Mouse (Mus musculus) ovary, adult 18-20 months (tissue): ENCODE data around the gene Abl1.
A peak's percentile ranks its signal among the peaks of the same experiment; 100 is the strongest.

Experiments used
- DNase-seq: peaks from one replicate; pipeline ENCODE4 v3.0.0; 2022; ENCODE audit warnings: low spot score, mixed read lengths

Gene Abl1

DNA sequence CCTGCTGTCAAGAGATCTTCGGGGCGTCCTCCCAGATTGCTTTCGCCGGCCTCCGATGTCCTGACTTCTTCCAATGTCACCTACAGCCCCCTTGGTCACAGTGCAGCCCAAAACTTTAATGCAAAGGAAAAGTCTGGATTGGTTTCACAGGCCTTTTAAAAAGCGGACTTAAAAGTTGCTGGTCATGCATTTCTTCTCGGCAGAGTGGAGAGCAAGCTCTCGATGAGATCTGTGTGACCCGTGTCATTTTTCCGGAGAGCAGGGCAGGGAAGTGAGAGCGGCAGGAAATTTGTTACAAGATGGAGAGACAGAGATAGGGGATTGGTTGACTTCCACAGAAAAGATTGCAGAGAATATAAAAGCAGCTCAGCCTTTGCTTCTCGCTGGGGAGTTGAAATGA lies 869 bp downstream of the Abl1 start:
- DNase-seq, result no peak

DNA sequence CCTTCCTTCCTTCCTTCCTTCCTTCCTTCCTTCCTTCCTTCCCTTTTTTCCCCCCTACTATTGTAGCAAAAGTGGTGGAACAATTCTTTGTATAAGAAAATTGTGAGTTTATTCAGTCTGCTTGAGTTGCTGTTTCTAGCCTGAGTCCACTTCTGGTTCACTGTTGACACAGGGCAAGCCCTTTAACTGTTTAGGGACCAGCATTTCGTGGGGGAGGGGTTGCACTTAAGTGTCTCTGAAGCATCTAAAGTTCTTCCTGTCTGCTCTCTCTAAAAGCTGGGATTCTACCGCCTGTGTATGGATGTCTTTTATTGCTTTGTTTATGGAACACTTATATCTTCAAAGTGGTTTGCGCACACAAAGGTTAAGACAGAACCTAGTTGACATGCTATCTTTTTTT lies 1.9 kb downstream of the Abl1 start:
- no peak for DNase-seq

DNA sequence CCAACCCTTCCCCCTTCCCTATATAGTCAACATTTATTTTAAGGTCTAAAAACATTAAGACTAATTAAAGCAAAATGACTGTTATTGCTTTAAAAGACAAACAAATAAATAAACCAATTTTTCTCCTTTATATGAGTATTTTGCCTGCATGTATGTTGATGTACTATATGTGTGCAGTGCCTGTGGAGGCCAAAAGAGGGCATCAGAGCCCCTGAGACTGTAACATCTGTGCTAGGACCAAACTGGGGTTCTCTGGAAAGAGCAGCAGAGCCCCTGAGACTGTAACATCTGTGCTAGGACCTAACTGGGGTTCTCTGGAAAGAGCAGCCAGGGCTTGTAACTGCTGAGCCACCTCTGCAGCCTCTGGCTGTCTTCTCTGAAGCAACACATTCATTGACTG lies 10.0 kb downstream of the Abl1 start:
- no peak for DNase-seq

DNA sequence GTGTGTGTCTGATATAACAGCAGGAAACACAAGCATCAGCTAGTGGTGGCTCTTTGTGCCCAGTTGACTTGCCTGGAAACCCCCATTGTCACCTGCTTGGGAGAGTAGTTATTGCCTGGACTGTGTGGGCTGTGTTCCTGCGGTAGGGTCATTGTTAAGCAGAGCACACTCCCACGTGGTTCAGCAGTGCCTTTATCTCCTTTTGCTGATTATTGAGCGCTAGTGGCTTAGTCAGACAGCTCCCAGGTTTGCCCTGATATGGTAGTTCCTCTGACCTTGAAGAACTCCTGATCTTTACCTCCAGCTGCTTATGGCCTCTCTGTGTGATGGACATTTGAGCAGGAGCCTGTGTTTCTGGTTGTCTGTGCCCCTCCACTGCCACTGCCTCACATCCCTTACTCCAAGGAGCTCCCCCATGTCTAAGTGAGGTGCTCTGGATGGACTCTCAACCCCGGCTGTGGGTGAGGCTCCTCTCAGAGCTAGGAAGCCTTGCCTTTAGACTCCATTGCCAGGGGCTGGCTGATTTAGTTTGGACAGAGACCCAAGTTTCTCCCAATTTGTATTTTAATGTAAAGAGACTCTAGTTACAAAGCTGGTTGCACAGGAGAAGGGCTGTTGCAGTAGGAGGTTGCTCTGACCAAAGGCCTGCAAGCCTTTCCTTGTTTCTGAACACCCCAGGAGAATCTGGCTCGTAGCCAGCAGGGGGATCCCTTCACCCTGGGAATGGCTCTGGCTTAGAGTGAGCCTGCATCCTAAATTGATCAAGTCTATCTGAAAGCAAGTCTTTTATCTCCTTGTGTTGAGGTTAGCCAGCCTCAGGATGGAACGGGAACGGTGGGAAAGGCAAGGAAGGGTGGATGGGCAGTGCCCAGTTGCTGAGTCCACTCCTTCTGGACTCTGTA lies 12.6 kb downstream of the Abl1 start:
- DNase-seq, result peak; percentile 22

DNA sequence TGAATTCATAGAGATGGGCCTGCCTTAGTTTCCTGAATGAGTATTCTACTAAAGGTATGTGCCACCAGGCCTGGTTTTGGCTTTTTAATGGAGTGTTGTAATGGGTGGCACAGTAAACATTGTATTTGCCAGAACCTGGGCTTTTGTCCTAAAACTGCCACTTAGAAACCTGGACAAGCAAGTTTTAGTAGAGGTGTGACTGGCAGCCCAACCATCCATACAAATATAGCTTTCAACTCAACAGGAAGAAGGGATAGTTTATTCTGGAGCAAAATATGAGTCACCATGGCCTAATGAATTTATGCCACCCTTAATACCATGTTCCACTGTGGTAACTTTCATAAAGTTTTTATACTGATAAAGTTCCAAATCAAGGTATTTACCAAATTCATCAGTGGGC lies 15.1 kb downstream of the Abl1 start:
- DNase-seq, result no peak

DNA sequence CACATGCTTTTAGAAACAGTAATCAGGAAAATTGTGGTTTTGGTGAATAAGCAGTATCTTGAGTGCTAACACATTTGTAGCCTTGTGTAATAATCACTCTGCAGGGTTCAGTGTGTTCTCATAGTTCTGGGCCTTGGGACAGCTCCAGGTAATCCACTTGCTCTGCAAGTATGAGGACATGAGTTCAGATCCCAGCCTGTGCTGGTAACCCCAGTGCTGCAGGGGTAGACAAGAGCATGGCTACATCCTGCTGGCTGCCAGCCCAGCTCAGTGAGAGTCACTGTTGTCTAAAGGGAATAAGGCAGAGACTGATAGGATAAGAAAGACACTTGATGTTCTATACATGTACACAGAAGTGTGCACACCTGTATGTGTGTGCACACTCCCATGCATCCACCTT lies 17.7 kb downstream of the Abl1 start:
- no peak for DNase-seq

DNA sequence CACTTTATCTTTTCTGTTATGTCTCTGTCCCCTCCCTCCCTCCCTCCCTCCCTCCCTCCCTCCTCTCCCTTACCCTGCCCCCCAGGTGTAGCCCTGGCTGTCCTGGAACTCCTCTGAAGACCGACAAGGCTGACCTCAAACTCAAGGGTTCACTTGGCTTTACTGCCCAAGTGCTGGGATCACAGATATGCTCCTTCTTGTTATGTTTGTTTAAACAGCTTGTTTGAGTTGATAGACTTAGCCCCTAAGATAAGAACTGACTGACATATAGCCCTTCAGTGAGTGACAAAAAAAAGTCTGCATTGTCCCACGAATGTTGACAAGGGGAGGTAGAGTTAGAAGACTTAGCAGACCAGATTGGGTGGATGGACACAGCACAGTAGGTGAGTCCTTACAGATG lies 18.4 kb downstream of the Abl1 start:
- no peak for DNase-seq

DNA sequence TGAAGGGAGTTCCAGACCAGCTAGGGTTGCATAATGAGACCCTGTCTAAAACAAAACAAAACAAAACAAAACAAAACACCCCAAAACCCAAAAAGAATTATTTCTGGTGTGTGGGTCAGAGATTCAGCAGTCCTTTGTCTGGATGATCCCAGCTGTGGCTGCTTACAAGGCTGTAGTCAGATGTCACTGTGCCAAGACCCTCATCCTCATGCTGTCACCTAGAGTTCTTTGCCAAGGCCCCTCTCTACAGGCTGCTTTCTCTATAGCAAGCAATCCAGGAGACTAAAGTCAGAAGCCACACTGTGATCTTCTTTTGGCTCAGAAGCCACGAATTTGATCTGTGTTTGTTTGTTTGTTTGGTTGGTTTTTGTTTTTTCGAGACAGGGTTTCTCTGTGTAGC lies 24.5 kb downstream of the Abl1 start:
- no peak for DNase-seq

DNA sequence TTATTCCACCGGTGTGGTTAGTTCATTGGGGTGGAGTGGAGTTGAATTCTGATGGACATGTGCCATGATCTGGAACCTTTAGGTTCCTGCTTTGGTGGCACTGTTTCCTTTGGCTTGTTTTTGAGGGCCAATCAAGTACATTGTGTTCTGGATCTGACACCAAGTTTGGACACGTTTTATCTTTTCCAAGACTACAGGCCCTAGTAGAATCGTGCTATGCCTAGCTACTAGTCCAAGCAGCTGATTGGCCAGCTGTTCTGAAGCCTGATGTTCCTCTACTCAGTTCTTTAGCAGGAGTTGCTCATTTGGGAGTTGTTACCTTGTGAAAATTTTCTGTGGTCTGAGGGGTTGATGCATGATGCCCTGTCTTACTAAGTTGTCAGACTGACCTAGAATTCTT lies 25.6 kb downstream of the Abl1 start:
- DNase-seq, result no peak

DNA sequence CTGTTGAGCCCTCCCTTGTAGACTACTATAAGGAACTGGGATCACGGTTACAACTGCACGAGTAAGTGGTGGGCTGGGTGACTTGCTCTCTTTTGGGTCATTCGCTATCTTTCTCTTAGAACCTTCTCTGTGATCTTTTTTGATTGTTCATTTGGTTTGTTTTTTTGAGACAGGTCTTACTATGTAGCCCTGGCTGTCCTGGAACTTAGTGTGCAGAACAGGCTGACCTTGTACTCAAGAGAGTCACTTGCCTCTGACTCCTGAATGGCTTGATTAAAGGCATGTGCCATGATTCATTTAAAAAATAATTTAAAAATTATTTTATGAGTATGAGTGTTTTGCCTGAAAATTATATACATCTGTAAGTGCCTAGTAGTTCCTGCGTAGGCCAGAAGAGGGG lies 26.6 kb downstream of the Abl1 start:
- no peak for DNase-seq

DNA sequence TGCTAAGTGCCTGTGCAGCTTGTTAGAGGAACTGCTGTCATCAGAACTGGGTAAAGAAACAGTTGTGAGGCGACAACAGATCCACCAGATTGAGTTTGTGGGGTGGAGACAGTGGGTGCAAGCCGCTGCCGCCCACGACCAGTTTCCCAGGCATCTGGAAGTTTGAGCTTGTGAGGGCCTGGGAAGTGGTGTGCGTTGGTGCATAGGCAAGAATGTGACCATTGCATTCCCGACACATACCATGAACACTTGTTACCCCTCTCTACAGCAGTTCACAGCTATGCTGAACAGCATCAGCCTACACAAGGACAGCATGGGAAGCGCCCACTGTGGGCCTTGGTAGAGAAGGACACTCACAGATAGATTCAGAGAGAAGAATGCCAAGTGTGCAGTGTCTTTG lies 27.8 kb downstream of the Abl1 start:
- DNase-seq, result no peak

DNA sequence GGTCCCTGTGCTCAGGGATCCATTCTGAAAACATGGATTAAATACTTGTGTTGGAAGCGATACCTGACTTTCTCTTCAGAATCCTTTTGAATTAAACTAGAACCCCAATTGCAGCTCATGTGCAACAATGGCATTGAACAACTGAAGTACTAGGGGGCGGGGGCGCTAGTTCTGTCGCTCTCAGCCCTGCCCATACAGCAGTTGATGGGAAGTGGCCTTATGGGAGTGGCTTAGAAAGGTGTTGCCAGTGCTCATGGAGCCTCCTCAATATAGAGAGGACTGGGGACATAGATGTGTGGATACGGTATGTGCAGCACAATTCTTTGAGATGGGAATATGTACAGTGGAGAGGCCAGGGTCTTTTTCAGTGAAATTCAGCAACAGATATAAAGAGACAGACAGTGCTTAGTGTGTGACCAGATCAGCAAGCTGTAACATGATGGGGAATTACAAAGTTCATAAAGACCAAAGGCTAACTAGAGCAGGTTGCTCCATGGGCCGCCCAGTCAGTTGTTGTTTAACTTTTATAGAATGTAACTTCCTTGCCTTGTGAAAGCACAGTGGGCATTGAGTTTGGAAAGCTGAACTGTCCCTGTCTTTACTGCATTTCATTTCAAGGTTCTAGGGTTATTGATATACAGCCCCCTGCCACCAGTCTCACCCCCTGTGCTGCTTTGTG lies 31.2 kb downstream of the Abl1 start:
- no peak for DNase-seq

DNA sequence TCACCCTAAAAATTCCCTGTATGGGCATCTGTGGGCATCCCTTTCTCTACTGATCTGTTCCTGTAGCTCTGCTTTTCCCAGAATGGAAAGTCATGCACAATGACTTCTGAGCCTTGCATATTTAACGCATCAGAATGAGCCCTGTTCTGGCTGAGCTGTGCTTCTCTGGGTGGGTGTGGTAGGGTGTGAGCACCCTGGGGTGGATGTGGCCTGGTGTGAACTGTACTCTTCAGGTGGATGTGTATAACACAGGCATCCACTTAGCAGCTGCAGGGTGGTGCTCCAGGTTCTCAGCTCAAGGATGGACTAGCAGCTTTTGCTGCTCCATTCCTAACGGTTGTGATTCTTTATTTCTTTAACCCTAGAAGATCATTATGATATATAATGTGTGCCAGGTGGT lies 31.8 kb downstream of the Abl1 start:
- DNase-seq, result no peak

DNA sequence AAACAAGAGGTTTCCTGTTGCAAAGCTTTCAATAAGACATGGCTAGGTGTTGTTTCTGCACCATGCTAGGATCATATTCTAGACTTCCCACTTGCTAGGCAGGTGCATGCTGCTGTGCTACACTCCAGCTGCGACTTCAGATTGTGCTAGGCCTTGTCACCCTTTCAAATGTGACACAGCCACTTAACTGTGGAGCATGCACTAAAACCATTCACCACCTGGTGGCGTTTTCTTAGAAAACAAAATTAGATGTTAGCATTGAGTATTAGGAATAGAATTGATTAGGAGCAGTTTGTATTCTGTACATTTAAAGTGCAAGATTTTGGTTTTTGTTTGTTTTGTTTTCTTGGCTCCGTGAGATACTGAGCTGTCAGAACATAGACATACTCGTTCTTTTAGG lies 32.6 kb downstream of the Abl1 start:
- no peak for DNase-seq

DNA sequence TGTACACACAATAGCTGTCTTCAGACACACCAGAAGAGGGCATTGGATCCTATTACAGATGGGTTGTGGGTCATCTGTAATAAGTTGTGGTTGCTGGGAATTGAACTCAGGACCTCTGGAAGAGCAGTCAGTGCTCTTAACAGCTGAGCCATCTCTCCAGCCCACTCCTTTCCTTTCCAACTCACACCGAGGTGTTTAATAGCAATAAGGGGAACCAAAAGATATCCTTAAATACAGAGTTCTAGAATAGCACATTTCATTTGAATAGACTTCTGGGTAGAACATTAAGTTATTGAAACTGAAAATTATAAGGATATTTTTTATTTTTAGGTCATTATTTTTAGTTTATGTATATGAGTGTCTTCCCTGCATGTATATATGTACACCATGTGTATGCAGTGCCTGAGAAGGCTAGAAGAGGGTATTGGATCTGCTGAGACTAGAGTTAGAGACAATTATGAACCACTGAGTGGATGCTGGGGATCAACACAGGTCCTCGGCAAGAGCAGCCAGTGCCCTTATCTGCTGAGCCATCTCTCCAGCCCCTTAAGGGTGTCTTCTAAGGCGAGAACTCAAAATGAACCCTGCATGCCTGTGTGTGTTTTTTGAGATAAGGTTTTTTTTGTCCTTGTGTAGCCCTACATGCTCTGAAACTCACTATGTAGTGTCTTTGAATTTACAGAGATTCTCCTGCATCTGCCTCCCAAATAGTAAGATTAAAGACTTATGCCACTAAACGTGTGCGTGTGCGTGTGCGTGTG lies 36.7 kb downstream of the Abl1 start:
- DNase-seq, result no peak

DNA sequence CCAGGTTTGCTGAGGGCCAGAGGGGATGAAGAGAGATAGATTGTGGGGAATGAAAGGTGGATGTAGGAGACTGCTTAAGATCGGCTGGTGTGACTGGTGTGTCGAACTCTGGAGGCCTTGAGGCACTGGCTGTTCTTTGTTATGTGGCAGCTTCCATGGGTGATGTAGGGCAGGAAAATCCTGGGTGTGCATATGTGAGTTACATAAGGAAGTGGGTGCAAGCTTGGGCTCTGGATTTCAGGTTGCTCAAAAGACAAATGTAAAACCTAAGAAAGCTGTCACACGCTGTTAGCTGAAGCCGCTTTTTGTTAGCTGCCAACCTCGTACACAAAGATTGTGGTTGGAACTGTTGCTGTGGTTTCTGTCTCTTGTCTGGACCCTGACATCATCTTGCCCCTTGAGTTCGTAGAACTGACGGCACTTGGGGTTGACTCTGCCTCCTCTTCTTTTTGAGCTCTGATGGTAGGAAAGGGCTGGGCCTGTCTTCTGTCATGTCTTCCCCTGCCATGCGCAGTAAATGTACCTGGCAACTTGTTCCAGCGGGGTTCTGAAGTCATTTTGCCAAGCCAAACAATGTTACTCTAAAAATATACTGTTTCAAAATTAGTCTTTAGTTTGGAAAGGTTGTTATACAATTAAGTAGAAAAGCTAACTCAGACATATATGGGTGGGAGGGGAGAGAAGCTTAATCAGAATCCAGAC lies 39.6 kb downstream of the Abl1 start:
- DNase-seq, result no peak

DNA sequence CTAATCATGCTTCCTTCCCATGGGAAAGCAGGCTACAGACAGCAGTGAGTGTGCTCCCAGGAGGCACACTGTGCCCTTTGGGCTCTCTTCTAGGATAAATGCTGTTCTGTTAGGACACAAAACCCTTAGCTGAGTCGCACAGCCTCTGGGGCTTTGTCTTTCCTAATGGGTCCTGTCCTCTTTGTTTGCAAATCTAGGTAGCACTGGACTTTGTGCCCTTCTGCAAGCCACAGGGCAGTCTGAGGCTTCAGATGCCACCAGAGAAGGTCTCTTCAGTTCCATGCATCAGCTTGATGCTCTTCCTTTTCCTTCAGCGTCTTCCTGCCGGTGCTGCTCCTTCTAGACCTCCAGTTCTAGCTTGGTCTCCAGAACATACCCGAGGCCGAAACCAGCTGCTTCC lies 42.5 kb downstream of the Abl1 start:
- DNase-seq, result no peak

DNA sequence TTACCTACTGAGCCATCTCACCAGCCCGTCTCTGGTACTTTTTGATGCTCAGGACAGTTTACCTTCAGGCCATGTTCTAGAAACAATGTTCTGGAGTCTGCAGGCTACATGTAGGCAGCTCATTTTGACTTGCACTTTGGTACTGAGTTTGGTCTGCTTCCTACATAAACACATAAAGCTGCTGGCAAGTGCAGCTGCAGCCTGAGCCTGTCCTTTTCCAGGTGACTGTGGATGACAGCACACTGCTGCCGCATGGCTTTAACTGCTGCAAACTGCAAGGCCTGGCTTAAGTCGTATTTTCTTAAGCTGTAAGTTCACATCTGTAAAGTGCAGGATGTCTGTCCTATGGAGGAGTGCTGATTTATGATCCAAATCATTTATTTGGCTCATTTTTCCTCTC lies 44.3 kb downstream of the Abl1 start:
- DNase-seq, result no peak

DNA sequence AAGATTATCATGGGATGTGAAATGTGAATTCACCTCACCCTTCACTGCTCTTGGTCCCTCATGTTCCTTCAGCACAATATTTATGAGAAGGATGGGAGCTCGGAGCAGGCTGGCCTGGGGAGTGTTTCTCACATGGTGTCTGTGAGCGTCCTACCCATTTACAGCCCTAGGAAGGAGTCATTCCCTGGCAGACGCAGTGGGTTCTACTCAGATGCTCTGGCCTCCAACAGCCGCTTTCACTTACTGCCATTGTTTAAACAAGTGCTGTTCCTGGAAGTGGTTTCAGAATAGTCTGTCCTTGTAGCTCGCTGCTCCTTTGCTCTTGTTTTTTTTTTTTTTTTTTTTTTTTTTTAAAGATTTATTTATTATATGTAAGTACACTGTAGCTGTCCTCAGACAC lies 45.4 kb downstream of the Abl1 start:
- no peak for DNase-seq

DNA sequence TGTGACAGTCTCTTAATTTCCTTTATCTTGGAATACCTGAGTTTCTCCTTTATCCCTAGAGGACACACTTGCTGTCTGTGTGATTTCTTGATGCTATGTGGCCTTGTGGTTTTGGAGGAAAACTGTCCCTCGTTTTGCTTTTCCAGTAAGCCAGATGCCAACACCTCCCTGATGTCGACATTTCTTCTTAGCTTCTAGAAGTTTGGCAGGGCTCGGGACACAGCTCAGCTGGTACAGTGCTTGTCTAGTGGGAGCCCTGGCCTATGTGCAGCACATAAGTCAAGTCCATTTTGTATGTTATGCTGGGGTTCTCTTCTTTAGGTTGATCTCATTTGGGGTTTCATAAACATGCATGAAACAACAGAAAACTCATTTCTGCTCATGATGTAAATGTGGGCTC lies 50.9 kb downstream of the Abl1 start:
- no peak for DNase-seq

DNA sequence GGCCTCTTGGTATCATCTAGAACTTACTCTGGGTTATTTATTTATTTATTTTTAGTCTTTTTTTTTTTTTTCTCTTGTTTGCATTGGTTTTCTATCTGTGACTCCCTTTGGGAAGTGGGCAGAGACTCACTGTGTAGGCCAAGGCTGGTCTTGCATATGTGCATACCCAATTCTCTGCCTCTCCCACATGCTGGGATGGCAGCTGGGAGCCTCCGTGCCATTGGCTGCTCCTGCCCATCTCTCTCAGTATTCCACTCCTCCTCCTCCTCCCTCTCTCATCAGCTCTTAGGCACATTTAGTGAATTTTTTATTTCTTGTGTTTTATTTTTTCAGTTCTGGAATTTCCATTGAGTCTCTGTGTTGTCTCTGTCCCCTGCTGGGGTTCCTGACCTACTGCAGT lies 53.6 kb downstream of the Abl1 start:
- DNase-seq, result no peak

DNA sequence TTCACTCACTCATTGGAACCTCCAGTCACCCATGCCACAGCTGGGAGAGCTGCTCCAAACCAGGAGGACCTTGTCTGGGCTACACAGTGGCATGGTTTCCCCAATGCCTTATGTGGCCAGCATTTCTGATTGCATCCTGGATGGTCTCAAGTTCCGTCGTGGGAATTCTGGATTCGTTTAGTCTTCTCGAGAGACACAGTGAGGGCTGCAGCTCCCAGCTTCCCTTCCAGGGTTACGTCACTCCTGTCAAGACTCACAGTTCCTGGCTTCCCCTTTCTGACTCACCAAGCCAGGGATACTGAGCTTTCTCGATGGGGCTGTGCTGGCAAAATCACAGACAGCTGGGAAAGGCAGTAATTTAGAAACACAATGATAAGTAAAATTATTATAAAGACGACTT lies 54.0 kb downstream of the Abl1 start:
- no peak for DNase-seq
